Mouse (Mus musculus) hindbrain, embryonic 13.5 days (tissue): ENCODE results near the gene Cryaa. TPM values are rescaled to one million over a fixed set of nuclear protein-coding genes. Genes with fewer than 3 reads are reported as not detected.

Source experiments
- ATAC-seq: fragments of 200-750 bp; cut with Nextera tagmentation; 2 replicates; pipeline ENCODE4 v1.8.0; 2017; ENCODE audit warnings: moderate TSS enrichment; ENCODE audit not compliant: low FRiP score
- H3K27ac ChIP-seq: fragments of 300-500 bp; sonication (generic); 2 replicates; pipeline ENCODE4 v1.5.1; 2015; ENCODE audit warnings: inconsistent platforms, mild to moderate bottlenecking, moderate library complexity
- H3K27me3 ChIP-seq: fragments of 300-500 bp; sonication (generic); 2 replicates; pipeline ENCODE4 v1.6.1; 2015; ENCODE audit warnings: mild to moderate bottlenecking, inconsistent platforms
- H3K36me3 ChIP-seq: fragments of 300-500 bp; sonication (generic); 2 replicates; pipeline ENCODE4 v1.6.1; 2015; ENCODE audit warnings: mild to moderate bottlenecking, inconsistent platforms
- H3K4me1 ChIP-seq: fragments of 300-500 bp; sonication (generic); replicated peaks from 2 replicates; pipeline ENCODE4 v1.6.1; 2015; ENCODE audit warnings: inconsistent platforms
- H3K4me2 ChIP-seq: fragments of 300-500 bp; sonication (generic); 2 replicates; pipeline ENCODE4 v1.6.1; 2015; ENCODE audit warnings: inconsistent platforms, mild to moderate bottlenecking, moderate library complexity
- H3K4me3 ChIP-seq: fragments of 300-500 bp; sonication (generic); 2 replicates; pipeline ENCODE4 v1.5.1; 2015; ENCODE audit warnings: mild to moderate bottlenecking, inconsistent platforms
- H3K9ac ChIP-seq: fragments of 300-500 bp; sonication (generic); 2 replicates; pipeline ENCODE4 v1.6.1; 2015; ENCODE audit warnings: mild to moderate bottlenecking, inconsistent platforms
- H3K9me3 ChIP-seq: fragments of 300-500 bp; sonication (generic); 2 replicates; pipeline ENCODE4 v1.6.1; 2016; ENCODE audit warnings: inconsistent platforms
- WGBS: fragments of 180-500 bp; shearing (Covaris S2); methylation state at CpG from one replicate; pipeline ENCODE4 v1.1.7; 2015; 5-methylcytosine and 5-hydroxymethylcytosine counted together
- polyA plus RNA-seq: library from polyadenylated mRNA; unstranded; fragments of >200 nt; fragmentation: Nextera tagmentation; extraction: Ambion mirVana; gene quantifications from 2 replicates; pipeline ENCODE4 v1.2.1, GENCODE M21; 2015

The Cryaa gene
- polyA plus RNA-seq, 1 experiment from 2014 or later: not detected

GRCm38 (mm10) chr17:31668306-31668705, 9.3 kb upstream of the Cryaa start:
- Histone ChIP-seq H3K27me3 (no peaks in the 10 kb centered on the region), H3K4me2 (no peak overlapping the region), H3K9ac (no peak overlapping the region), H3K4me1 (peaks cover 10% of the 10 kb centered on the region), H3K9me3 (no peaks in the 10 kb centered on the region), H3K36me3 (no peaks in the 10 kb centered on the region), H3K4me3 (no peak overlapping the region), H3K27ac (no peak overlapping the region)
- ATAC-seq: no peak
- WGBS: 76% methylated on average over 8 of the region's 9 CpGs

DNA sequence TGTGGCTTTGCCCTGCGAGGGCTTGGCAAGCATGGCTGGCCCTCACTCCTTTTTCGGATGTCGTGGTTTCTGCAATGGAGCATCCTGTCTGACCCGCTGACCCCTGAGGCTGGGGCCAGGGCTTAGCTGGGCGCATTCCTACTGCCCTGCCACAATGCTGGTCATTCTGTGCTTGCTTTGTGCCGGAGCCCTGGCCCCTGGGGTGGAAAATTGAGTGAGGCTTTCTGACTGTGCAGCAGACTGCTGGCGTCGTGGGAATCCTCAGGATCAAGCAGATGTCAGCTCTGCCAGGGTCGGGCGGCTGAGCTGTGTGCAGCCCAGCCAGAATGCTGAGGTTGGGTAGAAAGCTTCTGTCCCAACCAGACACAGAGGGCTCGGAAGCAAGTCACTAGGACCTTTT, 7.4 kb upstream of the Cryaa start:
- H3K9ac ChIP-seq: peak overlapping the region; percentile 25; the same call in 1 of the 2 replicates
- ATAC-seq: 0 out of 2 replicates have a peak, but pooled peaks have one; percentile 17
- no peaks in the 10 kb centered on the region for H3K27me3 ChIP-seq
- WGBS: 11% methylated on average over 11 of the region's 11 CpGs
- no peak overlapping the region for H3K27ac ChIP-seq
- no peaks in the 10 kb centered on the region for H3K9me3 ChIP-seq
- H3K4me2 ChIP-seq: no peak overlapping the region
- H3K4me1 ChIP-seq: peaks cover 10% of the 10 kb centered on the region
- H3K36me3 ChIP-seq: no peaks in the 10 kb centered on the region
- H3K4me3 ChIP-seq: no peak overlapping the region

DNA sequence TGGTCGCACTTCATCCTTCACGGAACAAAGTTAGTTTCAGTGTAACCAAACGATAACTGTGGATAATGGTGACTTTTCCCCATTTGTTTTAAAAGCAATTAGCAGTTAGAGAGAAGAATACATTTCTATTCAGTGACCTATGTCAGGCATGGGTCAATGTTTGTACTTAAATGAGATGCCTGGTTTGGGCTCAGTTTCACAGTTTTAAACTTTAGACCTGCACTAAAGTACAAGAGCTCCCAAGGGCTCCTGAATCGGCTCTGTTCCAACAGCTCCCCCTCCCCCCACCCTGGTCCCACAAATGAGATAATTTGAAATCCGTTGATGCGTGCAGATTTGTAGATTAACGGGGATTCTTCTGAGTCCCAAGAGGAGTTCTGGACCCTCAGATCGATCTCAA, 5.9 kb upstream of the Cryaa start:
- Histone ChIP-seq H3K27me3 (no peaks in the 10 kb centered on the region), H3K36me3 (no peaks in the 10 kb centered on the region), H3K4me2 (no peak overlapping the region), H3K9me3 (no peaks in the 10 kb centered on the region), H3K4me1 (peaks cover 10% of the 10 kb centered on the region), H3K27ac (no peak overlapping the region), H3K4me3 (no peak overlapping the region), H3K9ac (no peak overlapping the region)
- no peak for ATAC-seq
- 63% methylated on average over 8 of the region's 8 CpGs for WGBS

DNA sequence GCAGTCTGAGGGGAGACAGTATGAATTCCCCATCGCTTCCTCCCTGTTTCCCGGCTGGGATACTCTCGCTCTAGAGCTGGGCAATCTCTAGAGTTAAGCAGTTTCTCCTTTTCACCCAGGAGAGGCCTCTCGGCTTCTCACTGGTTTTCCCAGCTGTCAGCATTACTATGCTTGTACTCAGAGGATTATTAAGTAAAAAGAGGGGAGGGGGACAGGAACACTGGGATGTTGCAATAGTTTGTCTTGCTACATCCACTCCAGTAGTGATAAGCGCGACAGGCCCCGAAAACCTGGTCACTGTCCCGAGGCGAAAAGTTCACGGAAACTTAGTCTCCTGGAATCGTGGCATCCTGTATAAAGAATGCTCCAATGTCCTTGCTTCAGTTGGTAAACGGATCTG, 5.3 kb upstream of the Cryaa start:
- Histone ChIP-seq H3K27ac (no peak overlapping the region), H3K4me1 (peaks cover 10% of the 10 kb centered on the region), H3K27me3 (no peaks in the 10 kb centered on the region), H3K9ac (no peak overlapping the region), H3K4me2 (no peak overlapping the region), H3K36me3 (no peaks in the 10 kb centered on the region), H3K9me3 (no peaks in the 10 kb centered on the region), H3K4me3 (no peak overlapping the region)
- WGBS: 89% methylated on average over 12 of the region's 12 CpGs
- no peak for ATAC-seq

DNA sequence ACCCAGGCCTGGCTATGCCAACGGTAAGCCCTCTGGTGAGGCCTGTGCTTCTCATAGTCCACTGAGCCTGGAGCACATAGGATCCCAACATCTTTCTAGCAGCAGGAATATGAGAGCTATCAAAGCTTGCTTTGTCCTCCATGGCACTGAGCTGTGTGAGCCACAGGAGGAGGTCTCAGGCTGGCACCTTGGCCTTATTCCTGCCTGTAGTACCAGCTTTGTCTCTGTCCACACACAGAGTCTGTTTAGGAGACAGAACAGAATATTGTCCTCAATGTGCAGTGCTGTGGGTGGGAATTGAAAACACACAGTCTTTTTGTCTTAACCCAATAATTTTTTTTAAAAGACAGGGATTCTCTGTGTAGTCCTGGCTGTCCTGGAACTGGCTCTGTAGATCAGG, 3.2 kb upstream of the Cryaa start:
- no peak overlapping the region for H3K9ac ChIP-seq
- H3K4me3 ChIP-seq: no peak overlapping the region
- H3K4me2 ChIP-seq: no peak overlapping the region
- 0 out of 2 replicates have a peak, but pooled peaks cover 4% of the 10 kb centered on the region for H3K27me3 ChIP-seq
- H3K9me3 ChIP-seq: no peaks in the 10 kb centered on the region
- no peak overlapping the region for H3K27ac ChIP-seq
- no peaks in the 10 kb centered on the region for H3K36me3 ChIP-seq
- WGBS: 89% methylated on average over 1 of the region's 1 CpGs
- peaks cover 10% of the 10 kb centered on the region for H3K4me1 ChIP-seq
- ATAC-seq: no peak

- Histone ChIP-seq H3K9ac (no peak overlapping the region), H3K4me2 (no peak overlapping the region), H3K9me3 (no peaks in the 10 kb centered on the region), H3K27ac (no peak overlapping the region), H3K4me3 (no peak overlapping the region), H3K4me1 (0 out of 2 replicates have a peak, but pooled peaks cover 2% of the 10 kb centered on the region), H3K36me3 (no peaks in the 10 kb centered on the region), H3K27me3 (peaks cover 6% of the 10 kb centered on the region; the same call in 1 of the 2 replicates)
- WGBS: 79% methylated on average over 2 of the region's 2 CpGs
- no peak for ATAC-seq
Measured at GRCm38 (mm10) chr17:31680450-31680849, 2.8 kb downstream of the Cryaa start.

- Histone ChIP-seq H3K9ac (peak overlapping the region; percentile 30; the same call in 1 of the 2 replicates), H3K4me2 (peak overlapping the region; percentile 18; the same call in 1 of the 2 replicates)
Measured at GRCm38 (mm10) chr17:31685514-31686224, 8.1 kb downstream of the Cryaa start.

GRCm38 (mm10) chr17:31686225-31686564, 8.6 kb downstream of the Cryaa start:
- Histone ChIP-seq H3K9ac (peak overlapping the region; percentile 30; the same call in 1 of the 2 replicates), H3K9me3 (no peaks in the 10 kb centered on the region), H3K4me1 (peaks cover 13% of the 10 kb centered on the region), H3K27me3 (peaks cover 2% of the 10 kb centered on the region; the same call in 1 of the 2 replicates), H3K36me3 (no peaks in the 10 kb centered on the region), H3K4me2 (no peak overlapping the region), H3K27ac (peak overlapping the region; percentile 63), H3K4me3 (no peak overlapping the region)
- ATAC-seq: peak; percentile 2; the same call in 1 of the 2 replicates
- WGBS: 34% methylated on average over 3 of the region's 3 CpGs

More at GRCm38 (mm10) chr17:31685514-31686224, 8.1 kb downstream of the Cryaa start:
- H3K27me3 ChIP-seq: peaks cover 2% of the 10 kb centered on the region; the same call in 1 of the 2 replicates
- H3K27ac ChIP-seq: peak overlapping the region; percentile 63
- peak; percentile 85 for ATAC-seq
- peaks cover 13% of the 10 kb centered on the region for H3K4me1 ChIP-seq
- 18% methylated on average over 17 of the region's 17 CpGs for WGBS
- H3K36me3 ChIP-seq: no peaks in the 10 kb centered on the region
- no peaks in the 10 kb centered on the region for H3K9me3 ChIP-seq
- H3K4me3 ChIP-seq: no peak overlapping the region

GRCm38 (mm10) chr17:31688112-31688511, 10.5 kb downstream of the Cryaa start:
- peaks cover 15% of the 10 kb centered on the region for H3K4me1 ChIP-seq
- no peak overlapping the region for H3K4me2 ChIP-seq
- H3K27ac ChIP-seq: no peak overlapping the region
- H3K4me3 ChIP-seq: no peak overlapping the region
- no peak for ATAC-seq
- H3K27me3 ChIP-seq: peaks cover 2% of the 10 kb centered on the region; the same call in 1 of the 2 replicates
- 67% methylated on average over 9 of the region's 9 CpGs for WGBS
- no peak overlapping the region for H3K9ac ChIP-seq
- no peaks in the 10 kb centered on the region for H3K36me3 ChIP-seq
- H3K9me3 ChIP-seq: no peaks in the 10 kb centered on the region

DNA sequence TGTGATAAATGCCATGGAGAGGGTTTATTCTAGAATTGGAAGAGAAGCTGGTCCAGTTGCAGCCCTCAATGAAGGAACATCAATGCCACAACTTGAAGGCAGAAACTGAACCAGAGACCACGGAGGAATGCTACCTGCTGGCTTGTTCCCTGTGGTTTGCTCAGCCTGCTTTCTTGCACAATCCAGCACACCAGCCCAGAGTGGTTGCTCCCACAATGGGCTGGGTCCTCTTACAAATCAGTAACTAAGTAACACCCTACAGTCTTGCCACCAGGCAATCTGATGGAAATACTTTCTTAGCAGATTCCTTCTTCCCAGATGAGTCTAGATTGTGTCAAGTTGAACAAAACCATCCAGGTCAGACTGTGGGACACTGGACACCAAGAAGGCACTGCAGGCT, 12.0 kb downstream of the Cryaa start:
- no peaks in the 10 kb centered on the region for H3K27me3 ChIP-seq
- ATAC-seq: no peak
- H3K36me3 ChIP-seq: no peaks in the 10 kb centered on the region
- H3K4me3 ChIP-seq: no peak overlapping the region
- H3K4me1 ChIP-seq: peaks cover 26% of the 10 kb centered on the region
- H3K9ac ChIP-seq: no peak overlapping the region
- no peaks in the 10 kb centered on the region for H3K9me3 ChIP-seq
- H3K4me2 ChIP-seq: no peak overlapping the region
- no peak overlapping the region for H3K27ac ChIP-seq
- 81% methylated on average over 1 of the region's 1 CpGs for WGBS

DNA sequence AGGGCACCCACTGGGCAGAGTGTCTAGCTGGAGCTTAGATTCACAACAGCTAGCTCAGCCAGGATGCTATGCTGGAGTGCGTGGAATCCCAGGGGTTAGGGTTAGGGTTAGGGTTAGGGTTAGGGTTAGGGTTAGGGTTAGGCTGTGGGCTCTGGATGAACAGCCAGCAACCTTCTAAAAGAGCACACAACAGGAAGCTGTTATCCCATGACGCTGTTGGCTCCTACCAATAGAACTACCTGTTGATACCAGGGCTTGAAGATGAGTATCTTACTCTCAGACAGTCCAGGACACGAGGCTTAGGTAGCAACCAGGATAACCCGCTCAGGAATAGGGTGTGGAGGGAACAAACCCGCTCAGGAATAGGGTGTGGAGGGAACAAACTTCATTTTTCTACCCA, 15.3 kb downstream of the Cryaa start:
- WGBS: 39% methylated on average over 5 of the region's 5 CpGs
- H3K4me2 ChIP-seq: peak overlapping the region; percentile 39
- 0 out of 2 replicates have a peak, but pooled peaks have one; percentile 49 for ATAC-seq
- H3K4me1 ChIP-seq: peaks cover 15% of the 10 kb centered on the region
- no peaks in the 10 kb centered on the region for H3K9me3 ChIP-seq
- no peak overlapping the region for H3K4me3 ChIP-seq
- H3K27ac ChIP-seq: no peak overlapping the region
- H3K27me3 ChIP-seq: no peaks in the 10 kb centered on the region
- no peak overlapping the region for H3K9ac ChIP-seq
- H3K36me3 ChIP-seq: no peaks in the 10 kb centered on the region

GRCm38 (mm10) chr17:31693330-31694022, 15.9 kb downstream of the Cryaa start:
- H3K27me3 ChIP-seq: no peaks in the 10 kb centered on the region
- peak overlapping the region; percentile 39 for H3K4me2 ChIP-seq
- no peaks in the 10 kb centered on the region for H3K9me3 ChIP-seq
- 6% methylated on average over 20 of the region's 20 CpGs for WGBS
- no peaks in the 10 kb centered on the region for H3K36me3 ChIP-seq
- H3K27ac ChIP-seq: no peak overlapping the region
- H3K4me1 ChIP-seq: peaks cover 21% of the 10 kb centered on the region
- no peak overlapping the region for H3K4me3 ChIP-seq
- no peak overlapping the region for H3K9ac ChIP-seq
- peak; percentile 66 for ATAC-seq
